Mouse (Mus musculus) thymus, postnatal 4 days (tissue): ENCODE data around the gene Ttc24.

Source experiments
- DNase-seq: peaks from one replicate; pipeline ENCODE4 v3.0.0; 2021

The Ttc24 gene

DNA sequence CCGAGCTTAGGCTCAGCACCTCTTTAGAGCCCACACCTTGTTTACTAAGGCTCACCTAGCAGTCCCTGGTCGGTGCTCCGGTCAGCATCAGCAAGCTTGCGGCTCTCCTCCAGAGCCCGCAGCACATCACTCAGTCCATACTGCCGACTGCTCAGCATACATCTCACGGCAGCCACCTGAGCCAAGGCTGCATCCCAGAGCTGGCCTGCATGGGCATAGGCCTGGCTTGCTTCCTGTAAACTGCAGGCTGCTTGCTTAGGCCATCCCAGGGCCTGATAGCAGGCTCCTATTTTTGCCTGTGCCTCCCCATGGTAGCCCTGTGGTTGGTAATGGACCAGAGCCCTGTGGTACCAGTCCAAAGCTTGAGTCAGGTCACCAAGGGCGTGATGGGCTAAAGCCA lies 3.3 kb downstream of the Ttc24 start:
- DNase-seq = no peak

DNA sequence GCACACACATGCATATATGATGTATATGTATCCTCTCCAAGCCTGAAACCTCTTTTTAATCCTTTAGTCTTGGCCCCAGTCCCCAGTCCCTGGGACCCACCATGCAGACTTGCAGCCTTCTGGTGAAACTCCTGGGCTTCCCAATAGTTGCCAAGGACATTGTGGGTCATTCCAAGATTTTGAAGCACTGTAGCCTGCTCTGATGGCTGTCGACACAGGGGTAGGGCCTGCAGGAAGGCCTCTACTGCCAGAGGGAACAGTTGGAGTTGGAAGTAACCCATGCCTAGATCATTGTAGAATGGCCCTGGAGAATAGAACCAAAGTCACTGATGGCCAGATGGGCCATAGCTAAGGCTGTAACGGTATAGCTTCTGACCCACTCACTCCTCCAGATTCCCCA lies 3.8 kb downstream of the Ttc24 start:
- DNase-seq = no peak

DNA sequence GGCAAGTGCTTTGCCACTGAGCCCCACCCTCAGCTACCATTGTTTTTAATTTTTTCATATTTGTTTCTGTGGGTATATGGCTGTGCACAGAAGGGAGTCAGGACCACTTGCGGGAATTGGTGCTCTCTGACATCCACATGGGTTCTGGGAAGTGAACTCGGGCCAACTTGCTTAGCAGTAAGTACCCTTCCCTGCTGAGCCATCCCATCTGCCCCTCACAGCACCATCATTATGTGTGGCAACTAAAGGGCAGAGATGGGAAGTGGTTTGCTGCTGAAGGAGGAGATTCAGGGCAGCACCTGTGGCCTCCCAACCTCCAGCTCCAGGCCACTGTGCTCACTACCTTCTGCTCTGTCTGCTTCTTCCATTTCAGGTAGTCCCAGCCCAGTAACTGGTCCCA lies 4.5 kb downstream of the Ttc24 start:
- DNase-seq = no peak

DNA sequence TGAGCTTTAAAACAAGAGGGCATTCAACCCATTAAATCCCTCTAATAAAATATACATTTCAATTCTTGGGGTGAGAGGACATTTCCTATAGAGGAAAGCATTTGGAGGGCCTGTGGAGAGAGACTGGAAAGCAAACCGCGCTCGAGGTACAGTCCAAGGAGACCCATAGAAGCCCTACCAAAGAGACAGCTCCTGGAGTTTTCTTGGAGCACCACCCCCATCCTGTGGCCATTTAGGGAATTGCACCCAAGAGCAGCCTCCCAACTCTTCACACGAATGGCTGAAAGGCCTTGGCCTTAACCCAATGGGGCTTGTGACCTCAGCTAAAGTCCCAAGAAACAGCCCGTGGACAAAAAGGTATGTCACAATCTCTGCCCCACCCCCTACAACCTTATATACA lies 6.3 kb downstream of the Ttc24 start:
- DNase-seq = peak; percentile 87

DNA sequence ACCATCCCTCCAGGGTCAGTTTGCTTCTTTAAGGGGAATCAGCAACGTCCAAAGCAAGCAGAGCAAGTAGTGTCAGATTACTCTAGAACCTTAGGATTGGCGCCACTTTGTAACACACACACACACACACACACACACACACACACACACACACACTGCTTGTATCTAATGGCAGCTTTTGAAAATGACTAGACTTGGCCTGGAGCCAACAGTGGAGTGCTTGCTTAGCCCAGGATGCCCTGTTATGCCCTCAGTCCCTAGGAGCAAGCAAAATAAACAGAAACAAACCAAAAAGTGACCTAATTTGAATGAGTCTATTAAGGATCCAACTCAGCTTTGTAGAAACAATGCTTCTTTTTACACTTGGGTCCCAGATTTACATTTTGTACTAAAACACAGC lies 9.7 kb downstream of the Ttc24 start:
- no peak for DNase-seq

DNA sequence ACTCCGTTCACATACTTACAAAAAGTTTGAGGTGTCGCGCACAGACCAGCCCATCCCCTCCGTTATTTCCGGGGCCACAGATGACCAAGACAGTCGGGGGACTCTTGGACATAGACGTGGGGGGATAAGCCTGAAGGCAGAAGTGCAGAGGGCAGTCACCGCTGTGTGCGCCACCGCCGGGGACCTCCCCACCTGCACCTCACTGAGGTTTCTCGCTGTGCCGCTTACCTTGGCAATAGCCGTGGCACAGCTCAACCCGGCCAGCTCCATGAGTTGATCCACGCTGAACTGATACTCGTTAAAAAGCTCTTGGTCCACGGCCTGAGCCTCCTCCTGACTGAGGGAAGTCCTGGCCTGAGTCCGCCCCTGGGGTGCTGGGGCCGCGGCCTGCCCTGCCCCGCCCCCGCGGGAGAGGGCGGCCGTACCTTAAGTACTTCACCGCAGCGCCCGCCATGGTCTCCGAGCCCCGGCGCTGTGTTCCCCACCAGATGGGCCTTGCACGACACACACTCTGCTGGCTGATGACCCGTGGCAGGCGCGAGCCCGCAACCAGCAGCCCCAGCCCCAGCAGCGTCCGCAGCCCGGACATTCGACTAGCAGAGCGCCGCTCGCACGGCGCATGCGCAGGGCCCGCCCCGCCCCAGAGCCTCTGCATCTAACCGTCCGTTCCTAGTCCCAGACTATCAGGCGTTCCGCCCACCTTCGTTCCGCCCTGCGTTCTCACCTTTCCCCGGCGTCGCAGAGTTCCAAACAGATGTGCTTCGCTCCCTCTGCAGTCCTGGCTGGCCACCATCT lies 20.0 kb downstream of the Ttc24 start, which contains the start of gene Naxe:
Gene Naxe, minus strand, starts transcription at position 594 of the 795 bp plus-strand sequence.
- peak; percentile 86 for DNase-seq

DNA sequence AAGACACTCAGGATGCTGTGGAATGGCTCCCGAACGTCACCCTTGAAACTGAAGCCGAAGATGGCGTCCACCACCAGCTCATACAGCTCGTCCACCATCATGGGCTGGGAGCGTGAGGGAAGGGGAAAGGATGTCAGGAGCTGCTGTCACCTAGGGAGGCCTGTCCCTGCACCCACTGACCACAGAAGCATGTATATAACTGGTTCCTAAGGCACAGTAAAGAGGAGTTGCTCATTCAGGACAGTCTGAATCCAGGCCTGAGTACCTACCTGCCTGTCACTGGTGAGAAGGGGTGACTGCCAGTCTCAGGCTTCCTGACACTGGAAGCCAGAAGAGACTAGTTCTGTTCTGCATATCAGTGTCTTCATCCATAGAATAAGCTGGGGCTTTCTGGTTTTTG lies 21.1 kb downstream of the Ttc24 start:
- DNase-seq = no peak

DNA sequence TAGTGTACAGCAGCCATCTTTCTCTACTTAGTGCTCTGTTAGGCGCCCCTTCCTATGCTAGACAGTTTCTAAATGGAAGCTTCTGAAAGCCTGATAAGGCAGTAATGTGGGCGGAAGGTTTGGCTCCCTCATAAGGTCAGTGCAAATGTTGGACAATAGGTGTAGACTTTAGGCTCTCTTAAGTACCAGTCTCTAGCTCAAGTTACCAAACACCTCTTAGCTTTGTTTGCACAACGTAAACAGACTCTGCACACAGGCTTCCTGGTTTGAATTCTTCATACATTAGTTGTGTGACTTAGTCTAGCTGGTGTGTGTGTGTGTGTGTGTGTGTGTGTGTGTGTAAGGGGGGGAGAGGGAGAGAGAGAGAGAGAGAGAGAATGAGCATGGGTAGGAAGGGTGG lies 28.6 kb downstream of the Ttc24 start:
- no peak for DNase-seq

DNA sequence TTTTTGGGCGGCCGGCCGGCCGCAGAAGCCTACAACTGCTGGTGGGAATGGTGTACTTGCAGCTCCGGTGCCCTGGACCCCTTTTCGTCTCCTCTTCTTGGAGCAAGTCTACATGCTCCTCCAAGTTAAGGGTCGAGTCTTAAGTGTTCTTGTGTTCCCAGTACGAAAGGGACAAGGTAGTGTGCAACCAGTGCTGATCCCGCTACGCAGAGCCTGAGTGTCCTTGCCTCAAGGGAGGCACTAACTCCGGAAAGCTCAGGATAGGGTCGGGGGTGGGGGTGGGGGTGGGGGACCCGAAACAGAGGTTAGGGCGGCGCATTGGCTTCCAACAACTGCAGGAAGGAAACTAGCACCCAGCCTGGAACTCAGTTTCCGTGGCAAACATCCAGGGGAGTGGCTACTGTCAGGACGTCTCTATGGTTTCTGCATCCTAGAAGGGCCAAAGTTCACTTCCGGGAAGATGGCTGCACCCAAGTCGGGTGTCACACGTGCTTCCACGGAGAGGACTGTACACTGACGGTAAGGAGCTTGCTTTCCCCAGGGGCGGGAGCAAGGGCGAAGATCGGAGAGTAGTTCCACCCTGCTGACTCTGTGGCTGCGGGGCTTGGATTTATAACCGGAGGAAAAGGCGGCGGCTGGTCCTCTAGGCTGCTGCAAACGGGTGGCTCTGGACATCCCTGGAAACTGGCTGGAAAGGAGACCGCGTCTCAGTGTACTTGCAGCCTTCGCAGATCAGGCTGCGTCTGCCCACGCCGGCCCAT lies 35.3 kb downstream of the Ttc24 start, which contains the start of gene Gpatch4:
Gene Gpatch4, plus strand, starts transcription at position 448 of the 761 bp plus-strand sequence.
- DNase-seq = peak; percentile 77

DNA sequence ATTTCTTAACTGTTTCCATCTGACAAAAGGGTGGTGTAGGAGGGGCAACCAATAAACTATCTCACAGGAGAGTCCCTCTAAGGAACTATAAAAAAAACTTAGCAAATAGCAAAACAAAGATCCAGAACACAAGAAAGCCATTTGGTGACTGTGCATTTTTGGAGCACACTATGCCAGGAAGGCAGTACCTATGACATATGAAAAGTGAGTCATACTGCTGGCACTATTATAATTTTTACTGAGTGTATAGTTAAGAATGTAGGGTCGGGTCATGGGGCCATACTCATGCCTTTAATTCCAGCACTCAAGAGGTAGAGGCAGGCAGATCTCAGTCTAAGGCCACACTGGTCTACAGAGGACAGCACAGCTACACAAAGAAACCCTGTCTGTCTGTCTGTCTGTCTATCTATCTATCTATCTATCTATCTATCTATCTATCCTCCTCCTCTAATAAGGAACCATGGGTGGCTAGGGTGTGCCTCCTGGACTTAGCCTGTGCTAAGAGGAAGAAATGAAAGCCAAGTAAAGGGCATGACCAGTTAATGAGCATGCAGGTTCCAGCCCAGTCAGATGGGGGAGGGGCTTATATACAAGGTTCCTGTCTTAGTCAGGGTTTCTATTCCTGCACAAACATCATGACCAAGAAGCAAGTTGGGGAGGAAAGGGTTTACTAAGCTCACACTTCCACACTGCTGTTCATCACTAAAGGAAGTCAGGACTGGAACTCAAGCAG lies 42.4 kb downstream of the Ttc24 start:
- DNase-seq = no peak

DNA sequence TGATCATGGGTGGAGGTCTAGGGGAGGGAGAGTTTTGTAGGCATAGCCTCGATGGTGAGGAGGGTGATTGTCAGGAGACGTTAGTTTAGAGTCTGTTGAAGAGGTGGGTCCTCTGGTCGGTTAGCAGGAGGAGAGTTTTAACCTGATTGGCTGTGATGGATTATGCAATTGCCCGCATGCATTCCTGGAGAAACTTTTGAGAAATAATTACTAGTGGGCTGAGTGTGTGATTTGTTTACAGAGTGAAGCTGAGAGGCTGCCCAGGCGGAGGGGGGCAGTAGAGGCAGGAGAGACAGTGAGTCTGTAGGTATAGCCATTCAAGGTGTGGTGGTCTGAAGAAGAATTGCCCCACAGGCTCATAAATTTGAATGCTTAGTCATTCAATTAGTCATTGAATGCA lies 44.6 kb downstream of the Ttc24 start:
- DNase-seq = no peak

DNA sequence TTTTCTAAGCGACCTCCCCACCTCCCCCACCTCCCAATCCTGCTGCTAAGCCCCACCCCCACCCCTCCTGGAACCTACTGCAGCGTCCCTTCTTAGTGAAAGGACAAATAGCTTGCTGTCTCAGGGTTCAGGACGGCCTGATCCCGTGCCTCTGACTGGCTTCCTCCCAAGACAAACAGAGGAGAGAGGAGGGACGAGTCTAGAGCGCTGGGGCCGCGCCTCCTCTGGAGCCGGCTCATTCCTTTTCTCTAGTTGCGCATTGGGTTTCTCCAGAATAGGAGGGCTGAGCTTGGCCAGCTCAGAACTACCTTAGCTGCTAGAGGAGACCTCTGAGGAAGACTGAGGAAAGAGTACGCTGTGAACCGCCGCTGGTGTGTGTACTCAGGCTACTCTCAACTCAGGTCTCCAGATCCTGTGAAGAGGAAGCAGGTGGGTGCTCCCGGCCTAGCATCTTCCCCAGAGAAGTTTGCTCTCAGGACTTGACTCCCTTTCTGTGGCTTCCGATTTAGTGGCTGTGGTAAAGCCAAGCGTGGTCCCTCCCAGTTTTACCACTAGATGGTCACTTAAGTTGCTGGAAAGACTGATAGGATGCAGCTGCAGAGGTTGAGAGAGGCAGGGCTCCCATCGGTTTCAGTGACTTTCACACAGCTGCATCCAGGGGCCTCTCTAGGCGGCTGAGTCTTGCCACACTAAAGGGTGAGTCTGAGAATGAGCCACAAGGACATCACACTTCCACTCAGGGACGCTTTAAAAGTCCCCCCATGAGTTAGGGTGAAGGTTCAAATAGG lies 47.3 kb downstream of the Ttc24 start:
- DNase-seq = peak; percentile 23

DNA sequence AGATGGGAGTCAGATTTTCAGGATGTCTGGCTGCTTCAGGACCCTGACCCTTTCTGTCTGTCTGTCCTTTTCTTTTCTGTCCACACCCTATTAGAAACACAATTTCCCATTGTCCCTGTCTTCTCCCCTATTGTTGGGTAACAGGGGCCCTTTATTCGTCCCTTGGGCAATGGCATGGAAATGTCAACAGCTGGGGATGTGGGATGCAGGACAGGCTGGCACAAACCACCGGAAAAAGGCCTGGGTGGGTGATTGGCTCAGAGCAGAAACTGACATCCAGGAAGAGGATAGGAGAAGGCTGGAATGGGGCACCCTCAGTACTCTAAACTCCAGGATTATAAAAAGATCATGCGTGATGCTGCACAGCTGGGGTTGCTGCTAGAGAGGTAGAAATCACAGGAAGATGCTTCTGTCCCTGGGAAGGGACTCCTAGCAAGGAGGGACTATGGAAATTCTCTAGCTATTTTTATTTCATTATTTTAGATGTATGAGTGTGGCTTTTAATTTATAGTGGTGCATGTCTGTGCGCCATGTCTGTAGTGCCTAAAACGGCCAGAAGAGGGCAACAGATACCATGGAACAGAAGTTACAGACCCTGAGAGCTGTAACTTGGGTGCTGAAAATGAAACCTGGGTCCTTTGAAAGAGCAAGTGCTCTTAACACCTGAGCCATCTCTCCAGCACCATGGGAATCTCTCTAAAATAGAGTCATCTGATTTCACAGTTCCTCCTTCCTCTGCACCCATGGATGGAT lies 50.5 kb downstream of the Ttc24 start, which contains the start of gene Hapln2:
Gene Hapln2, minus strand, starts transcription at position 150 of the 753 bp plus-strand sequence.
- peak; percentile 54 for DNase-seq

DNA sequence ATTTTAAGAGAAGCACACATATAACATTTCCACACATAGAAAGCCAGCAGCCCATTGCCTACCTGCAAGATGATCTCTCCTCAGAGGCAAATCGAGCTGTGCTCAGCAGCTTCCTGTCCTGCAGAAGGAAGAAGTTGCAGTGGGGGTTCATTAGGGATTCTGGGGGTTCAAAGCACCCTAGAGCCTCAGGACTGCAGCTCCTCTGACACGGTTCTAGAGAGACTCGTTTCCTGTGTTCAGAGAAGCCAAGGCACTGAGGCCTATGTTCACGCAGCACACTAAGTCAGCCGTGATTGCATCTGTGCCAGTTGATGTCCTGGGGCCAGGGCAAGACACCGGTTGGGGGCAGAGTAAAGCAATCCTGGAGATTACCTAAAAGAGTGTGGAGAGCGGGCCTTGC lies 51.3 kb downstream of the Ttc24 start:
- DNase-seq = no peak

DNA sequence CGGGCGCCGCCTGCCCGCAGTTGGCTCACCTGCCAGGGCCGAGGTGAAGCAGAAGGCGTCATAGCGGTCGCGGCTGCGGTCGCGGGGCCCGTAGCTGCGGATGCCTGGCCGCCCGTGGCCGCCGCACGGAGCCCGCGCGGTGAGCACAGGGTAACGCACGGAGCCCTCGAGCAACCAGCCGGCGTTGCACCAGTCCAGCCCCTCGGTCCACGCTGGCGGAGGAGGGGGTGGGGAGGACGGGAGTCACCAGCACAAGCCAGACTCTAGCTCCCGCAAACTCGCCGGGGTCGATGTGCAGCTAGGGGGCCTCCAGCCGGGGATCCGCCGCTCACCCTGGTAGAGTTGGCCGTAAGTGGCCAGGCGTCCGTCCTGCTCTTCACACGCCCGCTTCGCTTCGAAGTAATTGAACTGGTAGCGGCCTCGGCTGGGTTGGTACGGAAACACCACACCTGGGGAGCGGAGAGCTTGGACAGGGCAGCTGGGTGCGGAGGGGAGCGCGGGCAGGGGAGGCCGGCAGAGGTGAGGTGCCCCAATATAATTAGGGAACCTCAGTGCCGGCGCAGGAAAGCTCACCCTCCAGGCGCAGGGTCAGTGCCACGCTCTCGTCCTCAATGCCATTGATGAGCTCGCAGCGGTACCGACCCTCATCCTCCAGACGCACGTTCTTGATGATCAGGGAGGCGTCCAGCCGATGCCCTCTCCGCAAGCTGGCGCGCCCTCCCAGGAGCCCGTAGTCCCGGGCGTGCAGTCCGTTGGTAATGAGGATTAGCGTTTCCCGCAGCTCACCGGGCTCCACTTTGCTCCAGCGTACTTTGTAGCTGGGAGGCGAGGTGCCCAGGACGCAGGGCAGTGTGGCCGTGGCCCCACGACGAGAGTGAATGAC lies 54.7 kb downstream of the Ttc24 start:
- no peak for DNase-seq

DNA sequence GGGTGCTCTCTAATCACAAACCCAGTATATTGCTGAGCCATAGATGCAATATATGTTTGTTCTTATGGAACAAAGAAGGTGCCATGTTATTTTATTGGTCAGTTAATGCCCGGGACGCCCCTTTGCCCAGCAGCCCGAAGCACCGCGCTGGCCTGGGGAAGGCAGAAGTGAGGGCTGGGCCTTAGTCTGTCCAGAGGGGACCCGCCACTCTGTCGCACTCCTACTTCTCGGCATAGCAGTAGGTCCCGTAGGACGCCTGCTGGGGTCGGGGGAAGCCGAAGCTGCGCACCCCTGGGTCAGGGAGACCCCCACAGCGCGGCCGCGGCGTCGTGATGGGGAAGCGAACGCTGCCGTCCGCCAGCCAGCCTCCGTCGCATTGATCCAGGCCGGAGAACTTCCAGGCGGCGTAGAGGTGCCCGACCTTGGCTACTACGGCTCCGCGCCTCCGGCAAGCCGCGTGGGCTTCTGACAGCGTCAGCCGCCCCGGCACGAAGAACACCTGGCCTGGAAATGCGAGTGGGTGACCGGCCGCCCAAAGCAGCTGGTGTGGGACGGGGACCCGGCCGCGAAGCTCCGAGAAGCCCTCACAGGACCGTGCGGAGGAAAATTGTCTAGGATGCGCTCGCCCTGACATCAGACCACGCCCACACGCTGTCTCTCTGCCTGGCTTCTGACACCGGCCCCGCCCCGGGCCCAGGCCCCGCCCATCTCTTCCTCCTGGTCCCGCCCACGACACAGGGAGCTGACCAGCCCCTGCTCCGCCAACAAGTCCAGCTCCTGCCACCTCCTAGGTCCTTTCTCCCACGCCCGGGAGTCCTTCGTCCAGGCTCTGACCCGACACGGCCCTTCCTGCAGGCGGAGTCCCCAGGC lies 55.5 kb downstream of the Ttc24 start:
- peak; percentile 80 for DNase-seq
